Mouse (Mus musculus): Measurements from ENCODE around the gene Nme7. TPM values are rescaled to one million over a fixed set of nuclear protein-coding genes. Genes with fewer than 3 reads are reported as not detected.

The Nme7 gene
- 34.2 TPM for polyA plus RNA-seq (2014; fragmentation: Illumina TruSeq; extraction: RNeasy Lipid Tissue Mini Kit (QIAGEN cat#74804); ENCODE audit: low read depth, low replicate concordance)

GRCm38 (mm10) chr1:164303821-164304220, at the start of gene Nme7:
Gene Nme7, plus strand, starts transcription at chr1:164304121.

GRCm38 (mm10) chr1:164275455-164275954, 28.4 kb upstream of the Nme7 start, which contains the start of gene Ccdc181:
Gene Ccdc181, plus strand, starts transcription at chr1:164275585.

GRCm38 (mm10) chr1:164307124-164307751, 3.3 kb downstream of the Nme7 start, which contains the start of gene Blzf1:
Gene Blzf1, minus strand, starts transcription at chr1:164307489.

GRCm38 (mm10) chr1:164458245-164458613, 154.3 kb downstream of the Nme7 start, which contains the start of gene Atp1b1:
Gene Atp1b1, minus strand, starts transcription at chr1:164458355.

Other genes with a start within 250 kb of the Nme7 start
- 3.9 TPM for gene Sell, start 242.1 kb upstream of the Nme7 start, polyA plus RNA-seq (2014; fragmentation: Illumina TruSeq; extraction: RNeasy Lipid Tissue Mini Kit (QIAGEN cat#74804); ENCODE audit: low read depth, low replicate concordance)
- gene Selp, start 188.9 kb upstream of the Nme7 start, polyA plus RNA-seq (2014; fragmentation: Illumina TruSeq; extraction: RNeasy Lipid Tissue Mini Kit (QIAGEN cat#74804); ENCODE audit: low read depth, low replicate concordance), result 0.58 TPM
- 1.7 TPM for gene F5, start 152.3 kb upstream of the Nme7 start, polyA plus RNA-seq (2014; fragmentation: Illumina TruSeq; extraction: RNeasy Lipid Tissue Mini Kit (QIAGEN cat#74804); ENCODE audit: low read depth, low replicate concordance)
- 50.6 TPM for gene Slc19a2, start 55.1 kb upstream of the Nme7 start, polyA plus RNA-seq (2014; fragmentation: Illumina TruSeq; extraction: RNeasy Lipid Tissue Mini Kit (QIAGEN cat#74804); ENCODE audit: low read depth, low replicate concordance)
- 23.7 TPM for gene Ccdc181, start 28.5 kb upstream of the Nme7 start, polyA plus RNA-seq (2014; fragmentation: Illumina TruSeq; extraction: RNeasy Lipid Tissue Mini Kit (QIAGEN cat#74804); ENCODE audit: low read depth, low replicate concordance)
- gene Blzf1, start 3.4 kb downstream of the Nme7 start, polyA plus RNA-seq (2014; fragmentation: Illumina TruSeq; extraction: RNeasy Lipid Tissue Mini Kit (QIAGEN cat#74804); ENCODE audit: low read depth, low replicate concordance), result 53.9 TPM
- 163 TPM for gene Atp1b1, start 154.2 kb downstream of the Nme7 start, polyA plus RNA-seq (2014; fragmentation: Illumina TruSeq; extraction: RNeasy Lipid Tissue Mini Kit (QIAGEN cat#74804); ENCODE audit: low read depth, low replicate concordance)

Data from adrenal gland, adult 10 weeks (tissue).